Mouse (Mus musculus): ENCODE data around the gene Cd164l2.

The Cd164l2 gene

GRCm38 (mm10) chr4:133220656-133221055 is 8.7 kb downstream of the Cd164l2 start:
- no peak for DNase-seq (ENCODE audit: low spot score in 2 of 2)

- no peak for DNase-seq (ENCODE audit: low spot score in 2 of 2)
These were observed 9.8 kb downstream of the Cd164l2 start for GRCm38 (mm10) chr4:133221701-133222100.

GRCm38 (mm10) chr4:133223875-133224274 is 11.9 kb downstream of the Cd164l2 start:
- DNase-seq (ENCODE audit: low spot score in 2 of 2): no peak

GRCm38 (mm10) chr4:133226073-133226472 is 14.1 kb downstream of the Cd164l2 start:
- no peak for DNase-seq (ENCODE audit: low spot score in 2 of 2)

GRCm38 (mm10) chr4:133227636-133228035 is 15.7 kb downstream of the Cd164l2 start:
- DNase-seq (ENCODE audit: low spot score in 2 of 2): no peak

GRCm38 (mm10) chr4:133229582-133229981 is 17.7 kb downstream of the Cd164l2 start:
- DNase-seq (ENCODE audit: low spot score in 2 of 2): no peak

GRCm38 (mm10) chr4:133233285-133233976 is 21.5 kb downstream of the Cd164l2 start:
- peak in 1 of 2 experiments; percentile 54 for DNase-seq (ENCODE audit: low spot score in 2 of 2)

GRCm38 (mm10) chr4:133234771-133235170 is 22.8 kb downstream of the Cd164l2 start:
- DNase-seq (ENCODE audit: low spot score in 2 of 2): no peak

- no peak for DNase-seq (ENCODE audit: low spot score in 2 of 2)
These were observed 23.5 kb downstream of the Cd164l2 start for GRCm38 (mm10) chr4:133235415-133235814.

GRCm38 (mm10) chr4:133237911-133238310 is 26.0 kb downstream of the Cd164l2 start:
- peak in 1 of 2 experiments; percentile 50 for DNase-seq (ENCODE audit: low spot score in 2 of 2)

GRCm38 (mm10) chr4:133240490-133240921 is 28.6 kb downstream of the Cd164l2 start, which contains the start of gene Map3k6:
TSS of gene Map3k6 (plus strand) at chr4:133240818.
- peak in 1 of 2 experiments; percentile 61 for DNase-seq (ENCODE audit: low spot score in 2 of 2)

GRCm38 (mm10) chr4:133240934-133241908 is 29.3 kb downstream of the Cd164l2 start:
- DNase-seq (ENCODE audit: low spot score in 2 of 2): peak; percentile 94 to 95

GRCm38 (mm10) chr4:133241910-133242309 is 30.0 kb downstream of the Cd164l2 start:
- no peak for DNase-seq (ENCODE audit: low spot score in 2 of 2)

GRCm38 (mm10) chr4:133242710-133243109 is 30.8 kb downstream of the Cd164l2 start:
- no peak for DNase-seq (ENCODE audit: low spot score in 2 of 2)

GRCm38 (mm10) chr4:133243538-133243937 is 31.6 kb downstream of the Cd164l2 start:
- no peak for DNase-seq (ENCODE audit: low spot score in 2 of 2)

GRCm38 (mm10) chr4:133244289-133244688 is 32.4 kb downstream of the Cd164l2 start:
- no peak for DNase-seq (ENCODE audit: low spot score in 2 of 2)

- DNase-seq (ENCODE audit: low spot score in 2 of 2): no peak
These were observed 35.1 kb downstream of the Cd164l2 start for GRCm38 (mm10) chr4:133247072-133247471.

GRCm38 (mm10) chr4:133247806-133248449 is 36.0 kb downstream of the Cd164l2 start:
- peak in 1 of 2 experiments; percentile 60 for DNase-seq (ENCODE audit: low spot score in 2 of 2)

- peak; percentile 88 to 91 for DNase-seq (ENCODE audit: low spot score in 2 of 2)
These were observed 38.7 kb downstream of the Cd164l2 start for GRCm38 (mm10) chr4:133250609-133251008.

- no peak for DNase-seq (ENCODE audit: low spot score in 2 of 2)
These were observed 39.3 kb downstream of the Cd164l2 start for GRCm38 (mm10) chr4:133251214-133251613.

GRCm38 (mm10) chr4:133252089-133252488 is 40.2 kb downstream of the Cd164l2 start:
- no peak for DNase-seq (ENCODE audit: low spot score in 2 of 2)

- DNase-seq (ENCODE audit: low spot score in 2 of 2): no peak
These were observed 41.5 kb downstream of the Cd164l2 start for GRCm38 (mm10) chr4:133253412-133253811.

All from spleen, postnatal 10 days (tissue).